Mouse (Mus musculus) brain, embryonic 14.5 days (tissue): Measurements from ENCODE around the gene Nkx2-3.
A peak's percentile ranks its signal among the peaks of the same experiment; 100 is the strongest.

Source experiments
- CTCF ChIP-seq: fragments of 200-500 bp; IDR thresholded peaks from 2 replicates; pipeline ENCODE4 v1.5.1; 2012; ENCODE audit warnings: inconsistent platforms, mild to moderate bottlenecking, moderate library complexity, borderline replicate concordance; ENCODE audit not compliant: insufficient read depth, insufficient read length; ENCODE audit errors: extremely low read depth
- POLR2A ChIP-seq: fragments of 200-500 bp; IDR thresholded peaks from 2 replicates; pipeline ENCODE4 v1.6.1; 2012; ENCODE audit warnings: mild to moderate bottlenecking, inconsistent platforms, borderline replicate concordance; ENCODE audit not compliant: poor library complexity, insufficient read depth, insufficient read length, severe bottlenecking; ENCODE audit errors: extremely low read depth

GRCm38 (mm10) chr19:43630466-43631251 lies 18.5 kb downstream of the Nkx2-3 start:
- TF ChIP-seq CTCF (peak; percentile 91), POLR2A (no peak)
